Mouse (Mus musculus): ENCODE measurements around the gene Nkx1-1. TPM values are rescaled to one million over a fixed set of nuclear protein-coding genes. Genes with fewer than 3 reads are reported as not detected.

Gene Nkx1-1
- polyA plus RNA-seq, 1 experiment from 2014 or later: not detected

DNA sequence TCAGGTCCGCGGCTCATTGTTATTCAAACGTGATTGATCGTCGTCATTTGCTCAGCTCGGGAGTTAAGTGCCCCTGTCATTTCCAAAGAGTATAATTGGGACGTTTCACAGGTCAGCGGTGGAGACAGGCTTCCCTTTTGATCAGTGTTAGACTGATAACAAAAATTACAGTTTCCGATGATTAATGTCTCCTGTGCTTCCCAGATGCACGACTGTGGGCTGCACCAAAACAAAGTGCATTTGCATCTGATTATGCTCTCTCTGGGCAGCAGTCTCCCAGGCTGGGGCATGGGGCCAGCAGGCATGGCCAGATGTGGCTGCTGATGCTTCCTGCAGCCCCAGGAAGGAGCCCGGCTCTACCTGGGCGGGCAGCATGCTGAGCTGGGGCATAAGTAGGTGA, 33.0 kb downstream of the Nkx1-1 start:
- Histone ChIP-seq H3K4me2 (no peak overlapping the region), H3K27me3 (no peaks in the 10 kb centered on the region), H3K4me3 (replicated peaks) (no peak overlapping the region), H3K9me3 (replicated peaks) (no peaks in the 10 kb centered on the region), H3K4me1 (replicated peaks) (no peaks in the 10 kb centered on the region; the same call in 1 of the 2 replicates), H3K27ac (replicated peaks) (no peak overlapping the region), H3K9ac (no peak overlapping the region), H3K36me3 (replicated peaks) (peaks cover 3% of the 10 kb centered on the region; the same call in 1 of the 2 replicates)
- 57% methylated on average over 12 of the region's 12 CpGs for WGBS (ENCODE audit: insufficient replicate concordance)
- no peak for ATAC-seq (ENCODE audit: insufficient read depth)

DNA sequence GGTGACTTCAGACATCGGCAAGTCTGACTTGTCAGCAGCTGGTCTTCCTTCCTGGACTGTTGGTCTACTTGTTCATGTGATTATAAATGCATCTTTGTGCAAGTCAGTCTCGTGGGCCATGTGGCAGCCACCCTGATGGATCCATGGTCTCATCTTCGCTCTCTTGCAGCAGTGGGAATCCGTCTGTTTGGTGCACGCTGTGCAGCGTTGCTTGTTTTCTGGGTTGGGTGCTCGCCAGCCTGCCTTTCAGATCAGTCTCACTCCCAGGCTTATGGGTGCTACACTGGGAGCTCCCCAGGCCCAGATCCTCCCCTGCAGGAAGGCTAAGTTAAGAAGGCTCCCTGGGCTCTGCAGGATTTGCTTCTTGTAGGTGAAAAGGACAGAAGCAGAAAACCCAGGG, 36.9 kb downstream of the Nkx1-1 start:
- H3K27ac ChIP-seq (replicated peaks): no peak overlapping the region
- H3K27me3 ChIP-seq: no peaks in the 10 kb centered on the region
- no peaks in the 10 kb centered on the region for H3K4me1 ChIP-seq (replicated peaks)
- H3K36me3 ChIP-seq (replicated peaks): peaks cover 8% of the 10 kb centered on the region
- 73% methylated on average over 7 of the region's 7 CpGs for WGBS (ENCODE audit: insufficient replicate concordance)
- no peak for ATAC-seq (ENCODE audit: insufficient read depth)
- H3K4me2 ChIP-seq: no peak overlapping the region
- no peak overlapping the region for H3K4me3 ChIP-seq (replicated peaks)
- no peaks in the 10 kb centered on the region for H3K9me3 ChIP-seq (replicated peaks)
- H3K9ac ChIP-seq: no peak overlapping the region

DNA sequence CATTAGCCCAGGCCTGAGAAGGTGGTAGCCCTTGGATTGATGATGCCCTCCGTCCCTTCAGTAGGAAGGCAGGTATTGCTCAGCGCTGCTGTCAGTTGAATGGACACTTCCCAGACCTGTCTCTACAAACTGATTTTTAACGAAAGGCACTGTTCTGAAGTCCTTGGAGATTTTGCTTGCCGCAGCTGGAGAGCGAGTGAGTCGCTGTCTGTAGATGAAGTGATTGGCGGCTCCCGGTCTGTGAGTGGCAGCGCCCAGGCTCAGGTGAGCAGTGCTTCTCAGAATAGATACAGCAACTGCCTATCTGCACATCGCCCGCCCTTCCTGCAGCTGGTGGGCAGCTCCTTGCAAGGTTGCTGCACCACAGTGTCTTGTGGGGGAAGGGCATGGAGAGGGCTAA, 38.1 kb downstream of the Nkx1-1 start:
- no peak overlapping the region for H3K4me3 ChIP-seq (replicated peaks)
- H3K36me3 ChIP-seq (replicated peaks): peaks cover 12% of the 10 kb centered on the region
- no peak overlapping the region for H3K4me2 ChIP-seq
- H3K27me3 ChIP-seq: no peaks in the 10 kb centered on the region
- WGBS (ENCODE audit: insufficient replicate concordance): 80% methylated on average over 11 of the region's 11 CpGs
- H3K9ac ChIP-seq: no peak overlapping the region
- no peaks in the 10 kb centered on the region for H3K4me1 ChIP-seq (replicated peaks)
- no peak for ATAC-seq (ENCODE audit: insufficient read depth)
- H3K9me3 ChIP-seq (replicated peaks): no peaks in the 10 kb centered on the region
- H3K27ac ChIP-seq (replicated peaks): no peak overlapping the region

DNA sequence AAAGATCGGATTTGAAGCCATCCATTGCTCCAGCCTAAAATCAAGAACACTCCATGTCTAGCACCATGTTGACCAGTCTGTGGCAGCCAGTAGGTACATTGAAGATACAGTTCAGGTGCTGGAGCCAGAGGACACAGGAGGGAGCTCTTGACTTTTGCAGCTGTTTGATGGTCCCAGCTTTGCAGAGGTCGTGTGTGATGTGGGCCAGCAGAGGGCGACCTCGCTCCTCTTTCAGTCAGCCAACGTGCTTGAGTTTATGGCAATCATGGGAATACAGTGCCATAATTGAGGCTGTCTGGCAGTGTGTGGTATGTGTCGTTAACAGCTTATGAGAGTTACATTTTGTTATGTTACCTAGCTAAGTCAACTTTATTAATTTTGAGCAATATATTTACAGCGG, 40.0 kb downstream of the Nkx1-1 start:
- 18% methylated on average over 7 of the region's 7 CpGs for WGBS (ENCODE audit: insufficient replicate concordance)
- no peak overlapping the region for H3K27ac ChIP-seq (replicated peaks)
- H3K4me3 ChIP-seq (replicated peaks): no peak overlapping the region
- no peaks in the 10 kb centered on the region for H3K4me1 ChIP-seq (replicated peaks)
- ATAC-seq (ENCODE audit: insufficient read depth): no peak
- H3K4me2 ChIP-seq: no peak overlapping the region
- H3K9ac ChIP-seq: no peak overlapping the region
- H3K36me3 ChIP-seq (replicated peaks): peaks cover 18% of the 10 kb centered on the region
- H3K27me3 ChIP-seq: no peaks in the 10 kb centered on the region
- no peaks in the 10 kb centered on the region for H3K9me3 ChIP-seq (replicated peaks)

DNA sequence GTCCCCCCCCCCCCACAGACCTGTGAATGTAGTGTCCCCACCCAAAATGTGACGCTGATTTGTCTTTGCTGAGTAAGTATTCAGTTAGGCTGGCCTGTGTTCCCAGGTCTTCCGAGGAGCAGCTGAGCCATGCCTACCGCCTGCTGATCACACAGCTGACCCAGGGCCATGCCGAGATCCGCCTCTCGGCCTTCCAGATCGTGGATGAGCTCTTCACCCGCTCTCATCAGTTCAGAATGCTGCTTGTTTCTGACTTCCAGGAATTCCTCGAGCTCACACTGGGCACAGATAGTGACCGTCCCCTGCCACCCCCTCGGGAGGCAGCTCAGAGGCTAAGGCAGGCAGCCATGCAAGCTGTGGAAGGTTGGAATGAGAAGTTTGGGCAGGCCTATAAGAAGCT, 46.2 kb downstream of the Nkx1-1 start:
- ATAC-seq (ENCODE audit: insufficient read depth): no peak
- H3K27ac ChIP-seq (replicated peaks): no peak overlapping the region
- H3K4me3 ChIP-seq (replicated peaks): no peak overlapping the region
- no peak overlapping the region for H3K4me2 ChIP-seq
- H3K27me3 ChIP-seq: no peaks in the 10 kb centered on the region
- H3K9ac ChIP-seq: no peak overlapping the region
- WGBS (ENCODE audit: insufficient replicate concordance): 69% methylated on average over 11 of the region's 11 CpGs
- H3K36me3 ChIP-seq (replicated peaks): peaks cover 27% of the 10 kb centered on the region
- no peaks in the 10 kb centered on the region for H3K9me3 ChIP-seq (replicated peaks)
- H3K4me1 ChIP-seq (replicated peaks): no peaks in the 10 kb centered on the region

Other genes with a start within 250 kb of the Nkx1-1 start
- gene Spon2, start 215.5 kb downstream of the Nkx1-1 start, polyA plus RNA-seq (2015; fragmentation: Nextera tagmentation; extraction: Ambion mirVana): 19.5 and 22.9 TPM in 2 replicates
- gene Ctbp1, start 159.0 kb downstream of the Nkx1-1 start, polyA plus RNA-seq (2015; fragmentation: Nextera tagmentation; extraction: Ambion mirVana): 206 and 213 TPM in 2 replicates
- gene Maea, start 98.5 kb downstream of the Nkx1-1 start, polyA plus RNA-seq (2015; fragmentation: Nextera tagmentation; extraction: Ambion mirVana): 48.0 and 48.5 TPM in 2 replicates
- 2.5 and 2.8 TPM in 2 replicates for gene Uvssa, start 55.4 kb downstream of the Nkx1-1 start, polyA plus RNA-seq (2015; fragmentation: Nextera tagmentation; extraction: Ambion mirVana)
- 18.3 and 19.7 TPM in 2 replicates for gene Fam53a, start 195.7 kb upstream of the Nkx1-1 start, polyA plus RNA-seq (2015; fragmentation: Nextera tagmentation; extraction: Ambion mirVana)
- gene Gm9903, start 195.9 kb upstream of the Nkx1-1 start, polyA plus RNA-seq (2015; fragmentation: Nextera tagmentation; extraction: Ambion mirVana): 0.08 TPM in 2 replicates
- gene Slbp, start 218.6 kb upstream of the Nkx1-1 start, polyA plus RNA-seq (2015; fragmentation: Nextera tagmentation; extraction: Ambion mirVana): 246 and 270 TPM in 2 replicates
- gene Tacc3, start 224.2 kb upstream of the Nkx1-1 start, polyA plus RNA-seq (2015; fragmentation: Nextera tagmentation; extraction: Ambion mirVana): 134 and 140 TPM in 2 replicates
- gene Tmem129, start 224.4 kb upstream of the Nkx1-1 start, polyA plus RNA-seq (2015; fragmentation: Nextera tagmentation; extraction: Ambion mirVana): 20.6 and 23.1 TPM in 2 replicates